Mouse (Mus musculus) gastrocnemius, postnatal 25 days (tissue): Measurements from ENCODE around the gene Gm3402. TPM values are rescaled to one million over a fixed set of nuclear protein-coding genes. Genes with fewer than 3 reads are reported as not detected.
"Not testable (repeated sequence)": the region's sequence is repeated elsewhere in the genome, so short reads cannot be mapped to it uniquely, and the experiment has no call there.

ENCODE experiments used
- DNase-seq: peaks from one replicate; pipeline ENCODE4 v3.0.0; 2022
- long read RNA-seq, 2 experiments: library from polyadenylated mRNA; stranded (forward); transcript quantifications; one replicate each; pipeline ENCODE4 v2.0.0; 2021
- total RNA-seq, 2 experiments: library from RNA; stranded (reverse); gene quantifications; 1 replicate in 1 of 2; 2 replicates in 1 of 2; pipeline ENCODE4 v1.2.3; 2021

Gm3402 gene
- total RNA-seq, result not detected
- long read RNA-seq, experiment 1, result 0 reads
- long read RNA-seq, experiment 2, result 0 reads

GRCm38 (mm10) chr5:146513823-146514222 lies at the start of gene Gm3402:
Gene Gm3402 (plus strand): TSS chr5:146514123.
- not testable (repeated sequence) for DNase-seq

GRCm38 (mm10) chr5:146466663-146467062 lies 47.3 kb upstream of the Gm3402 start:
- no peak for DNase-seq

GRCm38 (mm10) chr5:146468311-146468710 lies 45.6 kb upstream of the Gm3402 start:
- DNase-seq, result no peak

GRCm38 (mm10) chr5:146470821-146471220 lies 43.1 kb upstream of the Gm3402 start:
- DNase-seq, result no peak

- DNase-seq, result no peak
Measured at GRCm38 (mm10) chr5:146471311-146471710, 42.6 kb upstream of the Gm3402 start.

GRCm38 (mm10) chr5:146471821-146472220 lies 42.1 kb upstream of the Gm3402 start:
- DNase-seq, result no peak

- not testable (repeated sequence) for DNase-seq
Measured at GRCm38 (mm10) chr5:146479564-146479963, 34.4 kb upstream of the Gm3402 start.

- not testable (repeated sequence) for DNase-seq
Measured at GRCm38 (mm10) chr5:146481665-146482064, 32.3 kb upstream of the Gm3402 start, which contains the start of gene Gm6408. Gene Gm6408 (plus strand): TSS chr5:146481965.

- not testable (repeated sequence) for DNase-seq
Measured at GRCm38 (mm10) chr5:146488959-146489358, 25.0 kb upstream of the Gm3402 start.

GRCm38 (mm10) chr5:146491063-146491462 lies 22.9 kb upstream of the Gm3402 start, which contains the start of gene Gm6370:
Gene Gm6370 (plus strand): TSS chr5:146491363.
- not testable (repeated sequence) for DNase-seq

GRCm38 (mm10) chr5:146502099-146502498 lies 11.8 kb upstream of the Gm3402 start, which contains the start of gene 4930449I24Rik:
Gene 4930449I24Rik (plus strand): TSS chr5:146502399.
- not testable (repeated sequence) for DNase-seq

- not testable (repeated sequence) for DNase-seq
Measured at GRCm38 (mm10) chr5:146525501-146525900, 11.6 kb downstream of the Gm3402 start, which contains the start of gene Gm3404. Gene Gm3404 (plus strand): TSS chr5:146525801.

- DNase-seq, result not testable (repeated sequence)
Measured at GRCm38 (mm10) chr5:146537347-146537746, 23.4 kb downstream of the Gm3402 start, which contains the start of gene Gm3409. Gene Gm3409 (plus strand): TSS chr5:146537647.

GRCm38 (mm10) chr5:146555836-146556235 lies 41.9 kb downstream of the Gm3402 start, which contains the start of gene Gm3415:
Gene Gm3415 (plus strand): TSS chr5:146556136.
- not testable (repeated sequence) for DNase-seq

GRCm38 (mm10) chr5:146564259-146564658 lies 50.3 kb downstream of the Gm3402 start:
- DNase-seq, result no peak

Other genes starting within 250 kb of the Gm3402 start
- gene Wasf3, start 129.1 kb upstream of the Gm3402 start, total RNA-seq, result under 1 TPM; 0.77 to 0.99 TPM
- gene Gm6408, start 32.2 kb upstream of the Gm3402 start, total RNA-seq, result not detected
- gene Gm6370, start 22.8 kb upstream of the Gm3402 start, total RNA-seq, result not detected
- gene 4930449I24Rik, start 11.7 kb upstream of the Gm3402 start, total RNA-seq, result not detected
- gene Gm3404, start 11.7 kb downstream of the Gm3402 start, total RNA-seq, result not detected
- gene Gm3409, start 23.5 kb downstream of the Gm3402 start, total RNA-seq, result not detected
- not detected for gene Gm3415, start 42.0 kb downstream of the Gm3402 start, total RNA-seq
- gene Gpr12, start 71.1 kb downstream of the Gm3402 start, total RNA-seq, result not detected